Mouse (Mus musculus): ENCODE data around the gene Zfp948. TPM values are rescaled to one million over a fixed set of nuclear protein-coding genes. Genes with fewer than 3 reads are reported as not detected.

The Zfp948 gene
- 1.8 and 1.9 TPM in 2 replicates for polyA plus RNA-seq (2012; rRNA removed)

GRCm38 (mm10) chr17:21566728-21567349, at the start of gene Zfp948:
TSS of gene Zfp948 (plus strand) at chr17:21567008.
- DNase-seq (ENCODE audit: low read depth) = peak; percentile 78

GRCm38 (mm10) chr17:21517130-21517671, 49.6 kb upstream of the Zfp948 start:
- DNase-seq (ENCODE audit: low read depth) = no peak

- DNase-seq (ENCODE audit: low read depth) = no peak
Measured at GRCm38 (mm10) chr17:21526270-21526669, 40.5 kb upstream of the Zfp948 start.

- no peak for DNase-seq (ENCODE audit: low read depth)
Measured at GRCm38 (mm10) chr17:21530645-21531330, 36.0 kb upstream of the Zfp948 start.

- no peak for DNase-seq (ENCODE audit: low read depth)
Measured at GRCm38 (mm10) chr17:21531621-21532020, 35.2 kb upstream of the Zfp948 start.

GRCm38 (mm10) chr17:21532101-21532951, 34.5 kb upstream of the Zfp948 start:
- DNase-seq (ENCODE audit: low read depth) = no peak

GRCm38 (mm10) chr17:21533961-21534360, 32.8 kb upstream of the Zfp948 start:
- DNase-seq (ENCODE audit: low read depth) = no peak

GRCm38 (mm10) chr17:21534460-21535095, 32.2 kb upstream of the Zfp948 start:
- DNase-seq (ENCODE audit: low read depth) = no peak

- DNase-seq (ENCODE audit: low read depth) = no peak
Measured at GRCm38 (mm10) chr17:21535096-21536001, 31.5 kb upstream of the Zfp948 start, which contains the start of gene Zfp52. TSS of gene Zfp52 (plus strand) at chr17:21535539.

- no peak for DNase-seq (ENCODE audit: low read depth)
Measured at GRCm38 (mm10) chr17:21536096-21536495, 30.7 kb upstream of the Zfp948 start.

- DNase-seq (ENCODE audit: low read depth) = no peak
Measured at GRCm38 (mm10) chr17:21536676-21537075, 30.1 kb upstream of the Zfp948 start.

- no peak for DNase-seq (ENCODE audit: low read depth)
Measured at GRCm38 (mm10) chr17:21557831-21558230, 9.0 kb upstream of the Zfp948 start.

GRCm38 (mm10) chr17:21566220-21566619, 588 bp upstream of the Zfp948 start:
- no peak for DNase-seq (ENCODE audit: low read depth)

GRCm38 (mm10) chr17:21567696-21568095, 888 bp downstream of the Zfp948 start:
- DNase-seq (ENCODE audit: low read depth) = no peak

- no peak for DNase-seq (ENCODE audit: low read depth)
Measured at GRCm38 (mm10) chr17:21579080-21579479, 12.3 kb downstream of the Zfp948 start.

GRCm38 (mm10) chr17:21579493-21580175, 12.8 kb downstream of the Zfp948 start:
- no peak for DNase-seq (ENCODE audit: low read depth)

- DNase-seq (ENCODE audit: low read depth) = no peak
Measured at GRCm38 (mm10) chr17:21585521-21585920, 18.7 kb downstream of the Zfp948 start.

- DNase-seq (ENCODE audit: low read depth) = no peak
Measured at GRCm38 (mm10) chr17:21616356-21616755, 49.5 kb downstream of the Zfp948 start.

GRCm38 (mm10) chr17:21617352-21617751, 50.5 kb downstream of the Zfp948 start:
- DNase-seq (ENCODE audit: low read depth) = no peak

- no peak for DNase-seq (ENCODE audit: low read depth)
Measured at GRCm38 (mm10) chr17:21623647-21624046, 56.8 kb downstream of the Zfp948 start.

Data from gonadal fat pad, adult 2 months (tissue).